Mouse (Mus musculus) lung, postnatal 0 days (tissue): ENCODE results near the gene Pcolce2. TPM values are rescaled to one million over a fixed set of nuclear protein-coding genes. Genes with fewer than 3 reads are reported as not detected.

Experiments
- ATAC-seq: fragments of 200-750 bp; cut with Nextera tagmentation; 2 replicates; pipeline ENCODE4 v1.8.0; 2017; ENCODE audit warnings: moderate library complexity
- DNase-seq: peaks from one replicate; pipeline ENCODE4 v3.0.0-alpha.2; 2016; ENCODE audit warnings: low spot score
- H3K27ac ChIP-seq: fragments of 300-500 bp; sonication (generic); 2 replicates; pipeline ENCODE4 v1.5.1; 2014; ENCODE audit warnings: antibody characterized with exemption, mild to moderate bottlenecking, low read length, mixed read lengths
- H3K27me3 ChIP-seq: fragments of 300-500 bp; sonication (generic); replicated peaks from 2 replicates; pipeline ENCODE4 v1.6.1; 2014; ENCODE audit warnings: low read length, mixed read lengths; ENCODE audit not compliant: insufficient read depth
- H3K36me3 ChIP-seq: fragments of 300-500 bp; sonication (generic); 2 replicates; pipeline ENCODE4 v1.6.1; 2014; ENCODE audit warnings: low read length, mixed read lengths; ENCODE audit not compliant: insufficient read depth
- H3K4me1 ChIP-seq: fragments of 300-500 bp; sonication (generic); 2 replicates; pipeline ENCODE4 v1.6.1; 2014; ENCODE audit warnings: antibody characterized with exemption, low read depth, low read length, mixed read lengths; ENCODE audit not compliant: insufficient read depth
- H3K4me2 ChIP-seq: fragments of 300-500 bp; sonication (generic); replicated peaks from 2 replicates; pipeline ENCODE4 v1.6.1; 2014; ENCODE audit warnings: low read depth, mild to moderate bottlenecking, low read length, moderate library complexity, mixed read lengths
- H3K4me3 ChIP-seq: fragments of 300-500 bp; sonication (generic); 2 replicates; pipeline ENCODE4 v1.5.1; 2014; ENCODE audit warnings: low read depth, low read length
- H3K9ac ChIP-seq: fragments of 300-500 bp; sonication (generic); replicated peaks from 2 replicates; pipeline ENCODE4 v1.6.1; 2014; ENCODE audit warnings: low read depth, mild to moderate bottlenecking
- H3K9me3 ChIP-seq: fragments of 300-500 bp; sonication (generic); 2 replicates; pipeline ENCODE4 v1.6.1; 2016; ENCODE audit warnings: low read length, mixed read lengths
- CTCF ChIP-seq: IDR thresholded peaks from 2 replicates; pipeline ENCODE4 v1.5.1; 2016; ENCODE audit warnings: antibody characterized with exemption, mild to moderate bottlenecking
- EP300 ChIP-seq: IDR thresholded peaks from 2 replicates; pipeline ENCODE4 v1.6.1; 2016; ENCODE audit warnings: antibody characterized with exemption, mild to moderate bottlenecking, control low read depth
- WGBS: fragments of 180-500 bp; shearing (Covaris S2); extraction: QIAGEN DNeasy Blood & Tissue Kit; methylation state at CpG from one replicate; pipeline ENCODE4 v1.1.7; 2014; 5-methylcytosine and 5-hydroxymethylcytosine counted together
- polyA plus RNA-seq: library from polyadenylated mRNA; unstranded; fragments of >200 nt; fragmentation: Nextera tagmentation; extraction: Ambion mirVana; gene quantifications from 2 replicates; pipeline ENCODE4 v1.2.1, GENCODE M21; 2015

Gene Pcolce2
- polyA plus RNA-seq, 1 experiment from 2014 or later, result 52.1 TPM

- Histone ChIP-seq H3K4me2 (no peak overlapping the region), H3K4me1 (no peaks in the 10 kb centered on the region), H3K9ac (no peak overlapping the region), H3K9me3 (no peaks in the 10 kb centered on the region), H3K4me3 (no peak overlapping the region), H3K36me3 (no peaks in the 10 kb centered on the region), H3K27me3 (no peaks in the 10 kb centered on the region), H3K27ac (no peak overlapping the region)
- TF ChIP-seq CTCF (peak; percentile 31), EP300 (no peak)
- ATAC-seq (no peak), DNase-seq (no peak)
These were observed 71.5 kb downstream of the Pcolce2 start for GRCm38 (mm10) chr9:95708943-95709342.

GRCm38 (mm10) chr9:95712574-95712973 lies 75.2 kb downstream of the Pcolce2 start:
- WGBS, result 41% methylated on average over 8 of the region's 8 CpGs
- Histone ChIP-seq H3K4me3 (no peak overlapping the region), H3K27me3 (no peaks in the 10 kb centered on the region), H3K36me3 (no peaks in the 10 kb centered on the region), H3K4me2 (no peak overlapping the region), H3K27ac (no peak overlapping the region), H3K9me3 (no peaks in the 10 kb centered on the region), H3K9ac (no peak overlapping the region), H3K4me1 (no peaks in the 10 kb centered on the region)
- TF ChIP-seq EP300, result no peak
- TF ChIP-seq CTCF, result no peak
- ATAC-seq (no peak), DNase-seq (no peak)

- H3K9ac ChIP-seq, result no peak overlapping the region
- no peak for ATAC-seq
- no peak overlapping the region for H3K27ac ChIP-seq
- no peak overlapping the region for H3K4me2 ChIP-seq
- TF ChIP-seq CTCF (peak; percentile 32), EP300 (no peak)
- H3K36me3 ChIP-seq, result peaks cover 6% of the 10 kb centered on the region; the same call in 1 of the 2 replicates
- no peak for DNase-seq
- no peaks in the 10 kb centered on the region for H3K27me3 ChIP-seq
- no peaks in the 10 kb centered on the region for H3K9me3 ChIP-seq
- H3K4me1 ChIP-seq, result no peaks in the 10 kb centered on the region
- no peak overlapping the region for H3K4me3 ChIP-seq
These were observed 98.8 kb downstream of the Pcolce2 start for GRCm38 (mm10) chr9:95736238-95736637.

GRCm38 (mm10) chr9:95744845-95745613 lies 107.6 kb downstream of the Pcolce2 start:
- no peak for TF ChIP-seq CTCF
- no peak for TF ChIP-seq EP300
- WGBS, result 54% methylated on average over 7 of the region's 7 CpGs

GRCm38 (mm10) chr9:95747298-95747697 lies 109.9 kb downstream of the Pcolce2 start:
- Histone ChIP-seq H3K27me3 (peaks cover 4% of the 10 kb centered on the region; the same call in 1 of the 2 replicates), H3K36me3 (no peaks in the 10 kb centered on the region), H3K9me3 (no peaks in the 10 kb centered on the region), H3K9ac (no peak overlapping the region), H3K4me2 (no peak overlapping the region), H3K4me1 (no peaks in the 10 kb centered on the region), H3K4me3 (no peak overlapping the region), H3K27ac (no peak overlapping the region)
- no peak for TF ChIP-seq EP300
- no peak for TF ChIP-seq CTCF
- WGBS, result 83% methylated on average over 5 of the region's 5 CpGs
- no peak for DNase-seq
- ATAC-seq, result no peak

More at GRCm38 (mm10) chr9:95744845-95745613, 107.6 kb downstream of the Pcolce2 start:
- no peak overlapping the region for H3K9ac ChIP-seq
- no peaks in the 10 kb centered on the region for H3K4me1 ChIP-seq
- H3K27me3 ChIP-seq, result no peaks in the 10 kb centered on the region
- no peak for ATAC-seq
- H3K4me3 ChIP-seq, result no peak overlapping the region
- no peak overlapping the region for H3K4me2 ChIP-seq
- H3K27ac ChIP-seq, result no peak overlapping the region
- DNase-seq, result peak; percentile 23
- H3K9me3 ChIP-seq, result no peaks in the 10 kb centered on the region
- H3K36me3 ChIP-seq, result no peaks in the 10 kb centered on the region

Other genes with a start within 250 kb of the Pcolce2 start
- gene Chst2, start 230.9 kb upstream of the Pcolce2 start, polyA plus RNA-seq, result 11.4 and 14.7 TPM in 2 replicates
- 73.2 and 84.4 TPM in 2 replicates for gene U2surp, start 125.6 kb upstream of the Pcolce2 start, polyA plus RNA-seq
- 0.11 and 0.16 TPM in 2 replicates for gene Paqr9, start 77.9 kb upstream of the Pcolce2 start, polyA plus RNA-seq
- gene Trpc1, start 112.8 kb downstream of the Pcolce2 start, polyA plus RNA-seq, result 4.7 and 4.9 TPM in 2 replicates
- gene Pls1, start 207.7 kb downstream of the Pcolce2 start, polyA plus RNA-seq, result 14.2 and 16.0 TPM in 2 replicates
- gene Atr, start 220.0 kb downstream of the Pcolce2 start, polyA plus RNA-seq, result 4.9 and 6.8 TPM in 2 replicates